Mouse (Mus musculus): Measurements from ENCODE around the gene Prep.
A peak's percentile ranks its signal among the peaks of the same experiment; 100 is the strongest.

DNA sequence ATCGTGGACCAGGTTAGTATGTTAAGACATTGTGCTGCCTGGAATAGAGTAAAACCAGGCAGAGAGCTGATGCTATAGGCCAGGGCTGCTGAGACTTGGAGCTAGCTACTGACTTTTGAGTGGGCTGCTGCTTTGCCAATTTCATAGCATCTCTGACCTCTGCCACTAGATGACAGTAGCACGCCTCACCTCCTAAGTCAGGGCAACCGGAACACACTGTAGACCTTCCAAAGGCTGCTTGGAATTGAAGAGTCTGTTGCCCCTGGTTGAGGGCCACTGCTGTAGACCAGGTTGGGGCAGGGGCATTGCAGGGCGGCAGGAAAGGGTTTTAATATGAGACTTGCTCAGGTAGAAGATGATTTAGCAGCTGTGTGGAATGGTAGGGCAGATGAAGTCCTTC lies 47.5 kb downstream of the Prep start:
- no peak for TF ChIP-seq POLR2A (IDR thresholded peaks at IDR 0.05; ENCODE audit: borderline replicate concordance, insufficient read depth, low read length)
- peak; percentile 49; the same call in 1 of the 2 replicates for TF ChIP-seq CTCF (IDR thresholded peaks at IDR 0.05; ENCODE audit: borderline replicate concordance, insufficient read depth, low read depth, low read length)
